Mouse (Mus musculus) bone marrow, adult 2 months (tissue): ENCODE measurements at regions not wholly inside any gene's neighbourhood (a gene's known extent, or its start where the extent isn't known, plus 50 kb on each side); places are given as distances from the start of the nearest gene placed in this dataset.

Experiments used
- CTCF ChIP-seq: fragments of 200-500 bp; IDR thresholded peaks from 2 replicates; pipeline ENCODE4 v1.5.1; 2011; ENCODE audit warnings: low read length, control low read depth; ENCODE audit not compliant: control insufficient read depth, insufficient read depth
- POLR2A ChIP-seq: fragments of 200-500 bp; IDR thresholded peaks from 2 replicates; pipeline ENCODE4 v1.6.1; 2011; ENCODE audit warnings: low read depth, mild to moderate bottlenecking, control low read depth, low read length, borderline replicate concordance; ENCODE audit not compliant: control insufficient read depth

DNA sequence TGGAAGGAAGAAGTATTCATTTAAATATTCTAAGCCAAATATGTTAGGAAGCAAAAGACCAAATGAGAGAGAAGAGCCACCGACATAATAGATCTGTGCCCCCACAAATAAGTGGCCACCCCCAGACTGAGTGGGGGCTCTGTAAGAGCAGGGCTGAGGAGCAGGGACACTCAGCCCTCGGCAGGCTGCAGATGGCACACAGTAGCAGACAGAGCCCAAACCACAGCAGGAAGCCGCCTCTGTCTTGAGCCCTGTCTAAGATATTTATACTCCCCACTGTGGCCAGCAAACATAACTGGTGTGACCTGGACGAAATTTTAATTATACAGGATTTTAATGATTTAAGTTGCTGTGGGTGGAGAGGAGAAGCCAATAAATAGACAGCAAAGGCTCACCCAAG is 126.4 kb upstream of the Ank start:
- TF ChIP-seq POLR2A, result no peak
- no peak for TF ChIP-seq CTCF
